Mouse (Mus musculus) stomach, embryonic 14.5 days (tissue): Measurements from ENCODE around the gene Ttll13. TPM values are rescaled to one million over a fixed set of nuclear protein-coding genes. Genes with fewer than 3 reads are reported as not detected.

Source experiments
- ATAC-seq: fragments of 200-750 bp; cut with Nextera tagmentation; 2 replicates; pipeline ENCODE4 v1.8.0; 2017; ENCODE audit warnings: low read depth, moderate TSS enrichment; ENCODE audit not compliant: insufficient number of reproducible peaks, insufficient read depth, low FRiP score
- H3K27ac ChIP-seq: fragments of 300-500 bp; sonication (generic); 2 replicates; pipeline ENCODE4 v1.5.1; 2014; ENCODE audit warnings: mild to moderate bottlenecking, low read length, moderate library complexity, mixed read lengths
- H3K27me3 ChIP-seq: fragments of 300-500 bp; sonication (generic); 2 replicates; pipeline ENCODE4 v1.6.1; 2014; ENCODE audit warnings: low read length, control low read depth, mixed read lengths; ENCODE audit not compliant: control insufficient read depth, insufficient read depth
- H3K36me3 ChIP-seq: fragments of 300-500 bp; sonication (generic); 2 replicates; pipeline ENCODE4 v1.6.1; 2014; ENCODE audit warnings: mild to moderate bottlenecking, control low read depth, low read length, moderate library complexity, mixed read lengths; ENCODE audit not compliant: control insufficient read depth, insufficient read depth
- H3K4me1 ChIP-seq: fragments of 300-500 bp; sonication (generic); 2 replicates; pipeline ENCODE4 v1.6.1; 2014; ENCODE audit warnings: low read length, control low read depth, mixed read lengths; ENCODE audit not compliant: control insufficient read depth, insufficient read depth
- H3K4me2 ChIP-seq: fragments of 300-500 bp; sonication (generic); replicated peaks from 2 replicates; pipeline ENCODE4 v1.6.1; 2014; ENCODE audit warnings: low read depth, low read length, control low read depth
- H3K4me3 ChIP-seq: fragments of 300-500 bp; sonication (generic); 2 replicates; pipeline ENCODE4 v1.5.1; 2014; ENCODE audit warnings: low read depth, low read length, control low read depth
- H3K9ac ChIP-seq: fragments of 300-500 bp; sonication (generic); replicated peaks from 2 replicates; pipeline ENCODE4 v1.6.1; 2014; ENCODE audit warnings: low read depth, mild to moderate bottlenecking, control low read depth, low read length, moderate library complexity, mixed read lengths
- H3K9me3 ChIP-seq: fragments of 300-500 bp; sonication (generic); 2 replicates; pipeline ENCODE4 v1.6.1; 2016; ENCODE audit warnings: low read depth, low read length, control low read depth; ENCODE audit not compliant: control insufficient read depth
- WGBS: fragments of 180-500 bp; shearing (Covaris S2); extraction: QIAGEN DNeasy Blood & Tissue Kit; methylation state at CpG from one replicate; pipeline ENCODE4 v1.1.7; 2014; 5-methylcytosine and 5-hydroxymethylcytosine counted together
- polyA plus RNA-seq: library from polyadenylated mRNA; unstranded; fragments of >200 nt; fragmentation: Nextera tagmentation; extraction: Ambion mirVana; gene quantifications from 2 replicates; pipeline ENCODE4 v1.2.1, GENCODE M21; 2014

Ttll13 gene
- polyA plus RNA-seq, 1 experiment from 2014 or later = 1.8 TPM

GRCm38 (mm10) chr7:80296462-80296861 lies 50.3 kb downstream of the Ttll13 start:
- Histone ChIP-seq H3K36me3 (peaks cover 10% of the 10 kb centered on the region), H3K4me3 (no peak overlapping the region; the same call in 1 of the 2 replicates), H3K9ac (no peak overlapping the region), H3K4me1 (peaks cover 3% of the 10 kb centered on the region), H3K4me2 (no peak overlapping the region), H3K9me3 (no peaks in the 10 kb centered on the region), H3K27ac (no peak overlapping the region), H3K27me3 (no peaks in the 10 kb centered on the region)
- ATAC-seq = no peak
- 90% methylated on average over 6 of the region's 6 CpGs for WGBS

GRCm38 (mm10) chr7:80297041-80297440 lies 50.9 kb downstream of the Ttll13 start:
- Histone ChIP-seq H3K4me3 (no peak overlapping the region), H3K27me3 (no peaks in the 10 kb centered on the region), H3K4me1 (peaks cover 3% of the 10 kb centered on the region), H3K27ac (no peak overlapping the region), H3K9ac (no peak overlapping the region), H3K4me2 (no peak overlapping the region), H3K36me3 (peaks cover 15% of the 10 kb centered on the region), H3K9me3 (no peaks in the 10 kb centered on the region)
- ATAC-seq = no peak
- WGBS = 86% methylated on average over 3 of the region's 3 CpGs

- Histone ChIP-seq H3K4me2 (no peak overlapping the region), H3K9me3 (no peaks in the 10 kb centered on the region), H3K9ac (no peak overlapping the region), H3K4me3 (no peak overlapping the region), H3K27me3 (no peaks in the 10 kb centered on the region), H3K4me1 (peaks cover 3% of the 10 kb centered on the region), H3K36me3 (peaks cover 29% of the 10 kb centered on the region), H3K27ac (no peak overlapping the region)
- 95% methylated on average over 4 of the region's 4 CpGs for WGBS
- ATAC-seq = no peak
Observed at GRCm38 (mm10) chr7:80298754-80299153, 52.6 kb downstream of the Ttll13 start.

GRCm38 (mm10) chr7:80299568-80299967 lies 53.4 kb downstream of the Ttll13 start:
- Histone ChIP-seq H3K9me3 (no peaks in the 10 kb centered on the region), H3K27ac (no peak overlapping the region), H3K4me3 (no peak overlapping the region), H3K4me1 (peaks cover 3% of the 10 kb centered on the region), H3K36me3 (peaks cover 36% of the 10 kb centered on the region), H3K9ac (no peak overlapping the region), H3K4me2 (no peak overlapping the region), H3K27me3 (no peaks in the 10 kb centered on the region)
- no peak for ATAC-seq
- WGBS = 91% methylated on average over 3 of the region's 3 CpGs

GRCm38 (mm10) chr7:80301522-80301921 lies 55.3 kb downstream of the Ttll13 start:
- Histone ChIP-seq H3K9me3 (no peaks in the 10 kb centered on the region), H3K9ac (no peak overlapping the region), H3K36me3 (peaks cover 54% of the 10 kb centered on the region), H3K27ac (no peak overlapping the region), H3K27me3 (no peaks in the 10 kb centered on the region), H3K4me2 (no peak overlapping the region), H3K4me3 (no peak overlapping the region), H3K4me1 (no peaks in the 10 kb centered on the region)
- no peak for ATAC-seq
- 87% methylated on average over 2 of the region's 2 CpGs for WGBS

GRCm38 (mm10) chr7:80307766-80308165 lies 61.6 kb downstream of the Ttll13 start:
- H3K4me3 ChIP-seq = no peak overlapping the region
- H3K4me2 ChIP-seq = no peak overlapping the region
- peaks cover 86% of the 10 kb centered on the region for H3K36me3 ChIP-seq
- 81% methylated on average over 3 of the region's 3 CpGs for WGBS
- no peak overlapping the region for H3K9ac ChIP-seq
- no peaks in the 10 kb centered on the region for H3K4me1 ChIP-seq
- no peaks in the 10 kb centered on the region for H3K9me3 ChIP-seq
- no peak overlapping the region for H3K27ac ChIP-seq
- no peaks in the 10 kb centered on the region for H3K27me3 ChIP-seq
- ATAC-seq = no peak

Other genes starting within 250 kb of the Ttll13 start
- gene Zfp710, start 221.6 kb upstream of the Ttll13 start, polyA plus RNA-seq = 16.4 and 16.6 TPM in 2 replicates
- 613 and 615 TPM in 2 replicates for gene Idh2, start 131.0 kb upstream of the Ttll13 start, polyA plus RNA-seq
- 21.7 and 23.4 TPM in 2 replicates for gene Sema4b, start 59.5 kb upstream of the Ttll13 start, polyA plus RNA-seq
- gene Cib1, start 13.6 kb upstream of the Ttll13 start, polyA plus RNA-seq = 108 and 112 TPM in 2 replicates
- gene Gdpgp1, start 13.5 kb upstream of the Ttll13 start, polyA plus RNA-seq = 5.0 and 5.6 TPM in 2 replicates
- 51.7 and 52.2 TPM in 2 replicates for gene Ngrn, start 14.8 kb downstream of the Ttll13 start, polyA plus RNA-seq
- 14.3 and 15.6 TPM in 2 replicates for gene Vps33b, start 23.3 kb downstream of the Ttll13 start, polyA plus RNA-seq
- gene Prc1, start 48.1 kb downstream of the Ttll13 start, polyA plus RNA-seq = 159 and 167 TPM in 2 replicates
- 15.1 and 19.2 TPM in 2 replicates for gene Rccd1, start 78.1 kb downstream of the Ttll13 start, polyA plus RNA-seq
- 28.6 and 29.4 TPM in 2 replicates for gene Unc45a, start 94.6 kb downstream of the Ttll13 start, polyA plus RNA-seq
- gene Hddc3, start 96.7 kb downstream of the Ttll13 start, polyA plus RNA-seq = 24.3 and 26.5 TPM in 2 replicates
- 18.3 and 19.8 TPM in 2 replicates for gene Man2a2, start 125.0 kb downstream of the Ttll13 start, polyA plus RNA-seq
- 9.1 and 9.5 TPM in 2 replicates for gene Fes, start 141.6 kb downstream of the Ttll13 start, polyA plus RNA-seq
- gene Furin, start 159.1 kb downstream of the Ttll13 start, polyA plus RNA-seq = 10.8 and 12.4 TPM in 2 replicates